Mouse (Mus musculus) liver, embryonic 11.5 days (tissue): ENCODE data around the gene Cyp4f18. TPM values are rescaled to one million over a fixed set of nuclear protein-coding genes. Genes with fewer than 3 reads are reported as not detected.

Experiments used
- polyA plus RNA-seq: library from polyadenylated mRNA; unstranded; fragments of >200 nt; fragmentation: Nextera tagmentation; extraction: Ambion mirVana; gene quantifications from 2 replicates; pipeline ENCODE4 v1.2.1, GENCODE M21; 2014

The Cyp4f18 gene
- polyA plus RNA-seq, 1 experiment from 2014 or later = 0.60 TPM

Other genes starting within 250 kb of the Cyp4f18 start
- 3.9 and 4.2 TPM in 2 replicates for gene Zfp709, start 127.6 kb downstream of the Cyp4f18 start, polyA plus RNA-seq
- 1.5 and 1.6 TPM in 2 replicates for gene Zfp882, start 101.0 kb downstream of the Cyp4f18 start, polyA plus RNA-seq
- 19.9 and 20.0 TPM in 2 replicates for gene Zfp617, start 101.0 kb downstream of the Cyp4f18 start, polyA plus RNA-seq
- gene Zfp961, start 58.6 kb downstream of the Cyp4f18 start, polyA plus RNA-seq = 22.7 and 24.1 TPM in 2 replicates
- gene Olfr372, start 31.6 kb upstream of the Cyp4f18 start, polyA plus RNA-seq = not detected in 2 replicates
- 0.04 TPM in 1 of 2 replicates, not detected in the other for gene Olfr373, start 73.6 kb upstream of the Cyp4f18 start, polyA plus RNA-seq
- gene Olfr374, start 97.4 kb upstream of the Cyp4f18 start, polyA plus RNA-seq = not detected in 2 replicates
- gene Tpm4, start 125.3 kb upstream of the Cyp4f18 start, polyA plus RNA-seq = 277 and 281 TPM in 2 replicates
- gene Rab8a, start 151.6 kb upstream of the Cyp4f18 start, polyA plus RNA-seq = 90.5 and 92.5 TPM in 2 replicates
- gene Hsh2d, start 180.0 kb upstream of the Cyp4f18 start, polyA plus RNA-seq = 0.18 and 0.29 TPM in 2 replicates
- gene Cib3, start 203.2 kb upstream of the Cyp4f18 start, polyA plus RNA-seq = not detected in 2 replicates
- gene Gm11034, start 204.0 kb upstream of the Cyp4f18 start, polyA plus RNA-seq = not detected in 2 replicates
- gene Fam32a, start 210.1 kb upstream of the Cyp4f18 start, polyA plus RNA-seq = 59.7 and 64.2 TPM in 2 replicates
- gene Ap1m1, start 230.4 kb upstream of the Cyp4f18 start, polyA plus RNA-seq = 111 and 119 TPM in 2 replicates